Mouse (Mus musculus) E14TG2a.4 (cell line): ENCODE data around the gene Gm29423.
"Not testable (repeated sequence)": the region's sequence is repeated elsewhere in the genome, so short reads cannot be mapped to it uniquely, and the experiment has no call there.

ENCODE experiments used
- H3K27me3 ChIP-seq: 2 replicates; pipeline ENCODE4 v1.6.1; 2014; ENCODE audit warnings: low read length, control low read depth; ENCODE audit not compliant: insufficient read depth
- H3K36me3 ChIP-seq: 2 replicates; pipeline ENCODE4 v1.6.1; 2014; ENCODE audit warnings: low read length, control low read depth; ENCODE audit not compliant: insufficient read depth
- H3K4me1 ChIP-seq: replicated peaks from 2 replicates; pipeline ENCODE4 v1.6.1; 2014; ENCODE audit warnings: low read depth, low read length, control low read depth
- H3K4me3 ChIP-seq: replicated peaks from 2 replicates; pipeline ENCODE4 v1.5.1; 2014; ENCODE audit warnings: mild to moderate bottlenecking, low read length
- H3K9me3 ChIP-seq: 2 replicates; pipeline ENCODE4 v1.6.1; 2014; ENCODE audit warnings: low read length, control low read depth

Gene Gm29423

DNA sequence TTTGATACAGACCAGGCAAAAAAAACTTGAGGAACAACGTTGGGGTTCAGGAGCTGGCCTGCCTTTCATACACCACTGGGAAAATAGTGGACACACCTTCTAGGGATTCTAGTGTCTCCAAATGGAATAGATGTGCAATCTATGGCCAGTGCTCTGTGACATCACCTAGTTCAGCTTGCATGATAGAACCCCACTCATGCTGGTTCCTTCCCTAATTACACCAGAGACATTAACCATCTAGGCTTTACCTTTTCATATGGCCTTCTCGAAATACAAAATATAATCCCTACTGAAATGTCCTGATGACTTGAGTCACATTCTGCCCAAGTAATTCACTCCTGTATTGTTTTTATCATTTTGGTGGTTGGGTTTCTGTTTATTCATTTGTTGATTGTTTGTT is at the start of gene Gm29423, which contains the start of gene Gm29644:
Gene Gm29423 (minus strand): TSS at position 101 of the 400 bp plus-strand sequence.
Gene Gm29644 (minus strand): TSS at position 157 of the 400 bp plus-strand sequence.
- H3K9me3 ChIP-seq, H3K27me3 ChIP-seq, H3K36me3 ChIP-seq, H3K4me1 ChIP-seq, H3K4me3 ChIP-seq: not testable (repeated sequence)

DNA sequence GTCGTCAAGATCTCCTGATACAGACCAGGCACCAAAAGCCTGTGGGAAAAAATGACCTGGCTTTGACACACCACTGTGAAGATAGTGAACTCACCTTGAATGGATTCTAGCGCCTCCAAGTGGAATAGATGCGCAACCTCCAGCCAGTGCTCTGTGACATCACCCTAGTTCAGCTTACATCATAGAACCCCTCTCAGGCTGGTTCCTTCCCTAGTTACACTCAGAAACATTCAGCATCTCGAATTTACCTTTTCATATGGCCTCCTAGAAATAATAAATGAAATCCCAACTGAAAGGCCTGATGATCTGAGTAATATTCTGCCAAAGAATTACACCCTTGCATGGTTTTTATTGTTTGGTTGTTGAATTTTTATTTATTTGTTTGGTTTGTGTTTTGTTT is 29.5 kb downstream of the Gm29423 start, which contains the start of gene Gm21118:
Gene Gm21118 (minus strand): TSS at position 101 of the 400 bp plus-strand sequence.
- not testable (repeated sequence) for H3K36me3 ChIP-seq, H3K4me1 ChIP-seq, H3K4me3 ChIP-seq, H3K9me3 ChIP-seq, H3K27me3 ChIP-seq
